Mouse (Mus musculus): ENCODE measurements around the gene Yif1b. TPM values are rescaled to one million over a fixed set of nuclear protein-coding genes. Genes with fewer than 3 reads are reported as not detected.

Gene Yif1b
- polyA plus RNA-seq, 1 experiment: 131 TPM

- Histone ChIP-seq H3K4me3 (replicated peaks; ENCODE audit: insufficient read depth, low read depth, low read length) (no peak overlapping the region), H3K27me3 (ENCODE audit: control insufficient read depth, insufficient read depth, low read length) (no peaks in the 10 kb centered on the region), H3K27ac (ENCODE audit: insufficient read depth, low read length) (no peak overlapping the region), H3K4me1 (ENCODE audit: control insufficient read depth, insufficient read depth, low read length) (no peaks in the 10 kb centered on the region)
- 59% methylated on average over 10 of the region's 10 CpGs for whole genome bisulfite sequencing
- no peak for DNase-seq
- TF ChIP-seq POLR2A (IDR thresholded peaks at IDR 0.05; ENCODE audit: borderline replicate concordance, insufficient read depth, low read length) (no peak), CTCF (IDR thresholded peaks at IDR 0.05; ENCODE audit: borderline replicate concordance, insufficient read depth, low read depth, low read length) (no peak)
Observed at GRCm38 (mm10) chr7:29259781-29260730, 21.9 kb downstream of the Yif1b start.

DNA sequence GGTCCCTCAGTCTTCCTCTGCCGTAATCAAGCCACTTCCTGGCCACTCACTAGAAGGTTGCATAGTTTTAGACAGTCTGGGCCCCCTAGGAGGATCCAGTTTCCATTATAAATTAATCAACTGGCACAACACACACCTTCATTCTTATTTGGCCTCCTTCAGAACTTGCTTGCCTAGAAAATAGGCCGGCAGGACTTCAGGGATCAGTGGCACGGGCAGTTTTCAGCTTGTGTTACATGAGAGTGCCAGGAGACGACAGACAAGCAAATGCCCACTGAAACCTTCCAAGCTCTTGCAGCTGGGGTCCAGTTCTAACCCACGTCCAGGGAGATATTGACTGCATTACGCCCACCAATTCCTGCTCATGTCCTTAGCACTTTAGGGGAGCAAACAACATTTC, 24.0 kb downstream of the Yif1b start:
- TF ChIP-seq POLR2A (IDR thresholded peaks at IDR 0.05; ENCODE audit: borderline replicate concordance, insufficient read depth, low read length) (no peak), CTCF (IDR thresholded peaks at IDR 0.05; ENCODE audit: borderline replicate concordance, insufficient read depth, low read depth, low read length) (no peak)
- H3K4me1 ChIP-seq (ENCODE audit: control insufficient read depth, insufficient read depth, low read length): no peaks in the 10 kb centered on the region
- no peak overlapping the region for H3K4me3 ChIP-seq (replicated peaks; ENCODE audit: insufficient read depth, low read depth, low read length)
- DNase-seq: no peak
- H3K27ac ChIP-seq (ENCODE audit: insufficient read depth, low read length): no peak overlapping the region
- H3K27me3 ChIP-seq (ENCODE audit: control insufficient read depth, insufficient read depth, low read length): no peaks in the 10 kb centered on the region
- 65% methylated on average over 6 of the region's 6 CpGs for WGBS

GRCm38 (mm10) chr7:29263831-29264230, 25.7 kb downstream of the Yif1b start:
- DNase-seq: no peak
- no peak overlapping the region for H3K27ac ChIP-seq (ENCODE audit: insufficient read depth, low read length)
- no peak overlapping the region for H3K4me3 ChIP-seq (replicated peaks; ENCODE audit: insufficient read depth, low read depth, low read length)
- H3K27me3 ChIP-seq (ENCODE audit: control insufficient read depth, insufficient read depth, low read length): no peaks in the 10 kb centered on the region
- no peaks in the 10 kb centered on the region for H3K4me1 ChIP-seq (ENCODE audit: control insufficient read depth, insufficient read depth, low read length)
- no peak for TF ChIP-seq POLR2A (IDR thresholded peaks at IDR 0.05; ENCODE audit: borderline replicate concordance, insufficient read depth, low read length)
- no peak for TF ChIP-seq CTCF (IDR thresholded peaks at IDR 0.05; ENCODE audit: borderline replicate concordance, insufficient read depth, low read depth, low read length)
- WGBS: 88% methylated on average over 3 of the region's 3 CpGs

DNA sequence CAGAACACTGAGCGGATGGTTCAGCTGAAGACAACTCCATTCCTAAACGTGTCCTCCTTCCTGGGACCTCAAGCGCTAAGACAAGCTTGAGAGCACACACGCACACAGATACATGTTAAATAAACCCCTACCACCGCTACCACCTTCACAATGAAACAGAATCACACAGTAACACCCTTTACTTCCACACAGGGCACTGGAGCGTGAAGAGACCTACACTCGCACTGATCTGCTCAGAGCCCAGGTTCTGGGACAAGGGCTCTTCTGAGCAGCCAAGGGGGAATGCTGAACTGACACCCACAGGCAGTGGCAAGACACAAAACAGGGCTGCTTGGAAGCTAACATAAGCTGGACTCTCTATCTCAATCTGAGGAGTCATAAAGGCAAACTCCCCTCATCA, 27.5 kb downstream of the Yif1b start:
- Histone ChIP-seq H3K27me3 (ENCODE audit: control insufficient read depth, insufficient read depth, low read length) (no peaks in the 10 kb centered on the region), H3K4me1 (ENCODE audit: control insufficient read depth, insufficient read depth, low read length) (peaks cover 4% of the 10 kb centered on the region), H3K4me3 (replicated peaks; ENCODE audit: insufficient read depth, low read depth, low read length) (no peak overlapping the region), H3K27ac (ENCODE audit: insufficient read depth, low read length) (no peak overlapping the region)
- TF ChIP-seq CTCF (IDR thresholded peaks at IDR 0.05; ENCODE audit: borderline replicate concordance, insufficient read depth, low read depth, low read length): no peak
- no peak for TF ChIP-seq POLR2A (IDR thresholded peaks at IDR 0.05; ENCODE audit: borderline replicate concordance, insufficient read depth, low read length)
- 83% methylated on average over 7 of the region's 7 CpGs for WGBS
- no peak for DNase-seq

- TF ChIP-seq CTCF (IDR thresholded peaks at IDR 0.05; ENCODE audit: borderline replicate concordance, insufficient read depth, low read depth, low read length) (no peak), POLR2A (IDR thresholded peaks at IDR 0.05; ENCODE audit: borderline replicate concordance, insufficient read depth, low read length) (no peak)
- 53% methylated on average over 4 of the region's 4 CpGs for WGBS
- no peak for DNase-seq
- Histone ChIP-seq H3K4me1 (ENCODE audit: control insufficient read depth, insufficient read depth, low read length) (peaks cover 4% of the 10 kb centered on the region), H3K27me3 (ENCODE audit: control insufficient read depth, insufficient read depth, low read length) (no peaks in the 10 kb centered on the region), H3K4me3 (replicated peaks; ENCODE audit: insufficient read depth, low read depth, low read length) (no peak overlapping the region), H3K27ac (ENCODE audit: insufficient read depth, low read length) (no peak overlapping the region)
Observed at GRCm38 (mm10) chr7:29266931-29267330, 28.8 kb downstream of the Yif1b start.

- peaks cover 4% of the 10 kb centered on the region for H3K4me1 ChIP-seq (ENCODE audit: control insufficient read depth, insufficient read depth, low read length)
- 56% methylated on average over 4 of the region's 4 CpGs for WGBS
- DNase-seq: no peak
- no peak overlapping the region for H3K27ac ChIP-seq (ENCODE audit: insufficient read depth, low read length)
- H3K4me3 ChIP-seq (replicated peaks; ENCODE audit: insufficient read depth, low read depth, low read length): no peak overlapping the region
- TF ChIP-seq CTCF (IDR thresholded peaks at IDR 0.05; ENCODE audit: borderline replicate concordance, insufficient read depth, low read depth, low read length) (no peak), POLR2A (IDR thresholded peaks at IDR 0.05; ENCODE audit: borderline replicate concordance, insufficient read depth, low read length) (no peak)
- H3K27me3 ChIP-seq (ENCODE audit: control insufficient read depth, insufficient read depth, low read length): no peaks in the 10 kb centered on the region
Observed at GRCm38 (mm10) chr7:29270445-29270844, 32.3 kb downstream of the Yif1b start.

GRCm38 (mm10) chr7:29271687-29272465, 33.7 kb downstream of the Yif1b start:
- Histone ChIP-seq H3K27me3 (ENCODE audit: control insufficient read depth, insufficient read depth, low read length) (no peaks in the 10 kb centered on the region), H3K27ac (ENCODE audit: insufficient read depth, low read length) (no peak overlapping the region), H3K4me1 (ENCODE audit: control insufficient read depth, insufficient read depth, low read length) (peaks cover 6% of the 10 kb centered on the region), H3K4me3 (replicated peaks; ENCODE audit: insufficient read depth, low read depth, low read length) (no peak overlapping the region)
- TF ChIP-seq POLR2A (IDR thresholded peaks at IDR 0.05; ENCODE audit: borderline replicate concordance, insufficient read depth, low read length) (no peak), CTCF (IDR thresholded peaks at IDR 0.05; ENCODE audit: borderline replicate concordance, insufficient read depth, low read depth, low read length) (no peak)
- DNase-seq: no peak
- WGBS: 69% methylated on average over 8 of the region's 8 CpGs

Measured in cerebellum, adult 2 months (tissue).